Mouse (Mus musculus) stomach, embryonic 15.5 days (tissue): ENCODE measurements around the gene Plxdc1. TPM values are rescaled to one million over a fixed set of nuclear protein-coding genes. Genes with fewer than 3 reads are reported as not detected.

Experiments
- microRNA-seq: library from miRNA; unstranded; fragments of <30 nt; microRNA quantifications from one replicate; pipeline ENCODE4, GENCODE M21; 2016
- polyA plus RNA-seq: library from polyadenylated mRNA; unstranded; fragments of >200 nt; fragmentation: Nextera tagmentation; extraction: Ambion mirVana; gene quantifications from 2 replicates; pipeline ENCODE4 v1.2.1, GENCODE M21; 2015

Gene Plxdc1
- polyA plus RNA-seq, 1 experiment from 2014 or later = 1.0 TPM

Small RNA genes lying within 50 kb of the gene (microRNA-seq; reads per million reads assigned to microRNA genes)
- not detected for gene Gm22461
- gene Gm27597 = not detected

Other genes starting within 250 kb of the Plxdc1 start
- 1.4 and 1.5 TPM in 2 replicates for gene Pip4k2b, start 241.7 kb downstream of the Plxdc1 start, polyA plus RNA-seq
- 14.8 and 16.8 TPM in 2 replicates for gene Cwc25, start 219.9 kb downstream of the Plxdc1 start, polyA plus RNA-seq
- 0.37 and 0.60 TPM in 2 replicates for gene 1700001P01Rik, start 210.5 kb downstream of the Plxdc1 start, polyA plus RNA-seq
- 502 and 526 TPM in 2 replicates for gene Rpl23, start 204.0 kb downstream of the Plxdc1 start, polyA plus RNA-seq
- gene Lasp1, start 187.4 kb downstream of the Plxdc1 start, polyA plus RNA-seq = 112 and 122 TPM in 2 replicates
- 4.0 and 5.7 TPM in 2 replicates for gene B230217C12Rik, start 145.7 kb downstream of the Plxdc1 start, polyA plus RNA-seq
- 0.52 and 0.65 TPM in 2 replicates for gene Fbxo47, start 102.3 kb downstream of the Plxdc1 start, polyA plus RNA-seq
- 8.2 and 13.4 TPM in 2 replicates for gene Arl5c, start 9.7 kb upstream of the Plxdc1 start, polyA plus RNA-seq
- gene Cacnb1, start 36.6 kb upstream of the Plxdc1 start, polyA plus RNA-seq = 7.3 and 9.5 TPM in 2 replicates
- 855 and 1,061 TPM in 2 replicates for gene Rpl19, start 40.3 kb upstream of the Plxdc1 start, polyA plus RNA-seq
- 0.21 and 0.41 TPM in 2 replicates for gene Stac2, start 67.0 kb upstream of the Plxdc1 start, polyA plus RNA-seq
- 15.9 and 17.3 TPM in 2 replicates for gene Fbxl20, start 164.0 kb upstream of the Plxdc1 start, polyA plus RNA-seq
- gene Med1, start 206.8 kb upstream of the Plxdc1 start, polyA plus RNA-seq = 54.5 and 57.4 TPM in 2 replicates
- gene Cdk12, start 216.6 kb upstream of the Plxdc1 start, polyA plus RNA-seq = 9.4 and 9.7 TPM in 2 replicates